Mouse (Mus musculus): ENCODE measurements at regions not wholly inside any gene's neighbourhood (a gene's known extent, or its start where the extent isn't known, plus 50 kb on each side); places are given as distances from the start of the nearest gene placed in this dataset.

DNA sequence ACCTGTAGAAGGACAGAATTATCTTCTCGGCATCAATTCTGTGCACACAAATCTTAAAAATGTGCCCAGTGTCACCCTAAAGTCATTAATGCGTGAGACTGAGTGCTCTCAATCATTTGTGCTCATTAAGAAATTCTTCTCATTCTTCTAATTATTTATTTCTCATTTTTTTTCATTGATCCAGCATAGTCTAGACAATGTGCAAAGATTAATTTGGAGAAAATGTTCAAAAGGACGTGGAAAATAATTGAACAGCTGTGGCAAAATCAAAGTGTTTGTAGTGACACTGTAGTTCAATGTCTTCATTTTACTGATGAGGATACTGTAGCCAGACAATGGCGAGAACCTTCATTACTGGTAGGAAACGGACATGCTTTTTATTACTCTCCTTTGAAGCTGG lies 702.0 kb downstream of the Slc22a22 start:
- TF ChIP-seq POLR2A (IDR thresholded peaks at IDR 0.05; ENCODE audit: borderline replicate concordance, insufficient read depth, low read length): no peak
- no peak for TF ChIP-seq CTCF (IDR thresholded peaks at IDR 0.05; ENCODE audit: borderline replicate concordance, insufficient read depth, low read depth, low read length)

Measured in cerebellum, adult 2 months (tissue).